Mouse (Mus musculus): ENCODE measurements around the gene Akt1s1.

- TF ChIP-seq CTCF (IDR thresholded peaks at IDR 0.05; ENCODE audit: low read depth) = no peak
- TF ChIP-seq EP300 (optimal IDR thresholded peaks at IDR 0.05) = no peak
Observed at GRCm38 (mm10) chr7:44850789-44851624, 2.2 kb downstream of the Akt1s1 start.
